Mouse (Mus musculus) cerebellum, postnatal 25 days (tissue): ENCODE measurements around the gene Clasp1.

Experiments
- DNase-seq, 2 experiments: peaks; one replicate each; pipeline ENCODE4 v3.0.0; 2021; ENCODE audit warnings: mixed read lengths in 2 of 2

Clasp1 gene

DNA sequence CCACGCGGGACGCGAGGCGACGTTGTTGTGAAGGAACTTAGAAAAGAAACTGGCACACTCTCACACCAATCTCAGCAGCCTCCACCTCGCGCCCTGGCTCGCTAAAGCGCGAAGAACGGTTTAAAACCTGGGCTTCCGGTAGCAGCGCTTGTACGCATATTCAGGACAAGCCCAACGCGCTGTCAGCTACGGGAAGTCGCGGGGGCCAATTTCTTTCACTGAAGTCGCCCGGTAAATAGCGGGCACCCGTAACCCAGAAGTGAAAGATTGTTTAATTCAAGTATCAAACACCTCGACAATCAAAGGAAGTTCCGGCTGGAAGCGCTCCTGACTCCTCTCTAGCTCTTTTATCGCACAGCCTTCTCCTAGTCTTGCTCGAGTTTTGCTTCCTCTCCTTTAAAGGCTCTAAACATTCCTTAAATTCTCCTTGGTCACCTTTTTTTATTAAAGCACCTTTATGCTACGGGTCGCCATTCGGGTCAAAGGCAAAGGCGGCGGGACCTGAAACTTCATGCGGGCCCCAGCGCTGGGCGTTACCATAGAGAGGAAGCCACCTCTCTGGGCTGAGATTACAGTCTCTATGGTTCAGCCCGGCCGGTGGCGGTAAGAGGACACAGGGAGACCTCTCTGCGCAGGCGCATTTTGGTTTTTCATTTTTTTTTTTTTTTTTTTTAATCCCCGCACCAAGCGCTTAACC is at the start of gene Clasp1:
Gene Clasp1, plus strand, starts transcription at position 302 of the 697 bp plus-strand sequence.
- DNase-seq, result peak; percentile 97 to 98

DNA sequence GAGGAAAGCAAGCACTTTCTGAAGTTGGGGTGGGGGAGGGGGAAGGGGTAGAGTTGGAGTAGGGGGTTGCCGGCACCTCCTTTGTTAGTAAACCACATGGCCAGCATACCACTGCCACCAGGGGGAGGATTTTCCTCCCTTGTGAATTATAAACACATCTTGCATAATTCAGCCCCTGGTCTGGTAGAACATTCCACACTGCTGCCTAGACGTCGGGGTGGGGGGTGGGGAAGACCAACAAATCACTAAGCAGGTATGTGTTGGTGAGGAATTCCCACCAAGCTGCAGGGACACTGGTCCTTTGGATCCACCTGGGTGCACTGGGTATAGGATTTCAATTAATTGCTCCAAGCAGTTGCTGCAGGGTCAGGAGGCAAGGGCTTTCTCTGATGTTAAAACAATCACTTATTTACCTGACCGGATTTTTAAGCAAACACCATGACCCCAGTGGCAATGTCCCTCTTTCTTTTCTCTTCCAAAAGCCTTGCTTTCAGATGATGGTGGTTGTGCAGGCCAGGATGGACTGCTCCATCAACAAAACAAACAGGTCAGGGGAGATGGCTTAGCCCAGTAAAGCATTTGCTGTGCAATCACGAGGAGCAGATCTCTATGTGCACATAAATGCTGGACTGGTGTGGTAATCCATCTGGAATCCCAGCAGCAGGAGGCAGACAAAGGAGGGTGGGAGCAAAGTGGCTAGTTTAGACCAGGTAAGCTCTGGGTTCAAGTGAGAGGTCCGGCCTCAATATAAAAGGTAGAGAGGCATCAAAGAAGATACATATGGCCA is 45.0 kb upstream of the Clasp1 start:
- no peak for DNase-seq

DNA sequence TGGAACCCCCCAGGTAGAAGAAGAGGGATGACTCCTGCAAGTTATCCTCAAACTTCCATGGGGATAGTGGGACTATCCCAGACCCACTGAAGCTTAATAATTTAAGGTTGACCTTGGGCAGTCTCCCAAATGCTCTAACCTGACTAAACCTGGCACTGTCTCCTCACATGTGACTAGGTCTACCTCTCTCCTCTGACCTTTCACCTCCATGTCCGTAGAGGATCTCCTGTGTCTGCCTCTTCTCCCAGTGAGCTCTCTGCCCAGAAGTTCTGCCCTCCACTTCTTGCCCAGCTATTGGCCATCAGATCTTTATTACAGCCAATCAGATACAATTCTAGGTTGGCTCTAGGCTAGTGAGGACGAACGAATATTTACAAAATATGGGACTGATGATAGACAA is 38.9 kb upstream of the Clasp1 start:
- DNase-seq, result no peak

DNA sequence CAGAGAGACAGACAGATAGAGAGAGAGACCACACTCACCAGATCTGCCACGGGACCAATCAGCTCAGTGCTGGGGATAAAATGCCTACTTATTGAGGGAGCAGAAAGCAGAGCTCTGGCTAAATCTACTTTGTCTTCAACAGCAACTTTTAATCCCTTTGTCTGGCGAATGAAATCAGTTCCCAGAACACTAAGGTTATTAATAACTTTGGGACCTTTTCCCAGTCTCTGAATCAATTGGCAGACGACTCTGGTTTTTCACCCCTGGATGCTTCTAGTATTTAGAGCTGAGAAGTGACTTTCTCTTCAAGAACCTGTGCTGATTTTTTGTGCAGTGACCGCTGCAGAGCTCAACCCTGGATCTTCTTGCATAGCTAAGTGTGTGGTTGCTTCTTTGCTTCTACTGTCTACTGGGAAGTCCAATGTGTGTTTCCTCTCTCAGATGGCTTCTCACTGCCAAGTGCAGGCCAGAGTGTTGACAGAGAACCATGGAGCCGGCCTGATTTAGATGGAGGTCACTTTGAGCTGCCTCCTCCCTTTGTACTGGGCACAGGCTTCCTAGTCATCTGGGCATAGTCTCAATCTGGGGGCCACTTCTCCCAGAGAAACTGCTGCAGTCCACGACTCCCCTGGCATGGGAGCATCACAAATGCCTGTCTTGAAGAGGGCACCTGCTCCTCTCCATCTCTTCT is 29.6 kb upstream of the Clasp1 start:
- peak; percentile 10 for DNase-seq

DNA sequence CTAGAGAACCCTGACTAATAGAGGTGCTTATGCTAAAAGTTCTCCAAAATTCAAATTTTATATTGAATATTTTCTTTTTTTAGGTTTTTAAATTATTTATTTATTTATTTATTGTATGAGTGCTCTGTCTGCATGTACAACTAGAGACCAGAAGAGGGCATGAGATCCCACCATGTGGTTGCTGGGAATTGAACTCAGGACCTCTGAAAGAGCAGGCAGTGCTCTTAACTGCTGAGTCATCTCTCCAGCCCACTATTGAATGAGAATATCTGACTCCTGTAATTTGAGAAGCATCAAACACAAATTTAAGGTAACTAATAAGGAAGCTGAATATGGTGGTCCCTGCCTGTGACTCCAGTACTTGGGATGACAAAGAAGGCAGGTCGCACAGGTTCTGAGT is 20.9 kb upstream of the Clasp1 start:
- DNase-seq, result no peak

DNA sequence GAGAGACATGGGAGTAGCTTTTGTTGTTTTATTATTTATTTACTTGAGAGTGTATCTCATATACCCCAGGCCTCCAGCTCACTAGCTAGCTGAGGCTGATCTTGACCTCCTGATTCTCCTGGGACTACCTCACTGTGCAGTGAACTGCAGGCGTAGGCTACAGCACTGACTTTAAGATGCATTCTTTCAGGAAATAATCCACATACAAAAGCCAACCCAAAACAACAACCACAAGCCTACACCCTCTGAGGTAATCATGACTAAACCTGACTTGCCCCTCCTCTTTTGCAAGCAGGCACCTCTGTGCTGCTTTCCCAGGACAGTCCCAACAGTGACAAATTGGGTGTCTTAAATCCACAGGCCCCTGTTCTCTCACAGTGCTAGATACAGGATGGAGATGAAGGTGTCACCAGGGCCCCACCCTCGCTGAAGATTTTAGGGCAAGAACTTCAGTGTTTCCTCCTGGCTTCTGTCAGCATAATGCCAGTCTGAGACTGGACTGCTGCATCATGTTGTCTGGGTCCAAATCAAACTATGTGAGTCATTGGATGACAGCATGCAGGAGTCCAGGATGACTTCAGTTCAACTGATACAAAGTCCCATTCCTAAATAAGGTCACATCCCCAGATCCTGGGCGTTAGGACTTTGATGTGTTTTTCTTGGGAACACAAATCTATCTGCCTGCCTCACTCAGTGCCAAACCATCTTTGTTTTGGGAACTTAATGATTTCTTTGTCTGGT is 20.0 kb upstream of the Clasp1 start:
- no peak for DNase-seq

DNA sequence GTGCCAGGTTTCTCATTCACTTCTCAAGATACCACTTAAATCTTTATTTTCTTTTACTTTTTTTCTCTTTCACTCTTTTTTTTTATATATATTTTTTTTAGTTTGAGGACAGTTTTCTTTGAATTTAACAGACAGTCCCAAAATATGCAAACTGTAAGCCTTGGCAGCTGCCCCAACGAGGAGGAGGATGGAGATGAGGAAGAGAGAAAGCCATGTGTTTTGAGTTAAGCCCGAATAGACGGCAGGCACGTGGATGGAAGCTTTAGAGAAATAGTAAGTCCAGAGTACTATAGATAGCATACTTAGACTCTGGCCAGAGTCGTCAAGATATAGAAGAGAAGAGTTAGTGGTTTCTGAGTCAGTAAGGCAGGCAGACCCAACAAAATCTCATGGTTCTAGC is 11.1 kb upstream of the Clasp1 start:
- no peak for DNase-seq

DNA sequence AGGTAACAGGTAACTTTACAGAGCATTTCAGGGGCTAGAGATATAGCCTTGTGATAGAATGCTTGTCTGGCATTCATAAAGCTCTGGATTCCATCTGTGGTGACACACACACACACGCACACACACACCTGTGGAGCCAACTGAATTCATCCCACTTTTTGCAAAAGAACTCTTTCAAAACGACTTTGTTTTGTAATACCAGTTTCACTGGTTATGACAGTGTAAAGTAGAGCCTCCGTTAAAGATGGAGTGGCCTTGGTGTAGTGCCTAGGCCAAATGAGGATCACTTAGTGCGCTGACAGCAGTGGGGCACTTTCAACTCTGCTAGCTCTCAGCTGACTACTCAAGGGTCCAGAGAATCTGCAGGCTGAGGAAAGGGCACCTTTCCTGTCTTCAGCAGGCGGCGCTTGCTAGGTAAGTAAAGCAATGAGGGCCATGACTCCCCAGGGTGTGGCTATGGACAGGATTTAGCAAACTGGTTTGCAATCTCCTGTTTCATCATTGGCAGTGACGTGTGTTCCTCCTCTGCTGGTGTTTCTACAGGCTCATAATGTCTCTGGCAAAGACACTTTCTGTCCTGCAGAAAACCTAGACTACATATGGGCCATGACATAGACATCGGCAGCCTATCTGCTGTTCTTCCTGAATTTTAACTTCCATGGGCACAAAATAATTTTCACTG is 8.6 kb upstream of the Clasp1 start:
- DNase-seq, result no peak

DNA sequence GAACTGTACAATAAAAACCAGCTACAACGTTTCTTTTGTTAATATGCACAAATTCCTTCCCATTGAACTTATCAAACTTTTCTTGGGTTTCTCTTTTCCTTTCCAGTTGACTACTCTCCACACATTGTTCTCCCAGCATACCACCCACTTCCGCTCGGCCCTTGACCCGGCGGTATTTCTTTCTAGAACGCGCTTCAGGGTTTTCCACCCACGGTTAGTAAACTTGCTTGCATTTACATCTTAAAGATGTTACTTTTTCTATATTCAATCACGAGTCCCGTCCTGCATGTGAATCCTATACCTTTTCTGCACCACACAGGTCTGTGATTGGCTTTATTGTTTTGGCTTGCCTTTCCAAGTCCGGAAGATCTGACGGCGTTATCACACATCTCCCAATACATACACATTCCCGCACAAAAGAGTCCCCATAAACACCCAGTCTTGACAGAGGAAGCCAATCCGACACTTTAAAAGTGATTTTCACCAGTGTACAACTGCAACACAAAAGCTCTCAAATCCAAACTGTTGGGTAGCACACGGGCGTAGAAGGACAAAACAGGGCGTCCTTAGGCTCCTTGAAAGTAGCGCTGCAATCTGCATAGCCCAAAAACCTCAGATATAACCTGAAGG is 616 bp upstream of the Clasp1 start:
- DNase-seq, result peak; percentile 70 to 79

DNA sequence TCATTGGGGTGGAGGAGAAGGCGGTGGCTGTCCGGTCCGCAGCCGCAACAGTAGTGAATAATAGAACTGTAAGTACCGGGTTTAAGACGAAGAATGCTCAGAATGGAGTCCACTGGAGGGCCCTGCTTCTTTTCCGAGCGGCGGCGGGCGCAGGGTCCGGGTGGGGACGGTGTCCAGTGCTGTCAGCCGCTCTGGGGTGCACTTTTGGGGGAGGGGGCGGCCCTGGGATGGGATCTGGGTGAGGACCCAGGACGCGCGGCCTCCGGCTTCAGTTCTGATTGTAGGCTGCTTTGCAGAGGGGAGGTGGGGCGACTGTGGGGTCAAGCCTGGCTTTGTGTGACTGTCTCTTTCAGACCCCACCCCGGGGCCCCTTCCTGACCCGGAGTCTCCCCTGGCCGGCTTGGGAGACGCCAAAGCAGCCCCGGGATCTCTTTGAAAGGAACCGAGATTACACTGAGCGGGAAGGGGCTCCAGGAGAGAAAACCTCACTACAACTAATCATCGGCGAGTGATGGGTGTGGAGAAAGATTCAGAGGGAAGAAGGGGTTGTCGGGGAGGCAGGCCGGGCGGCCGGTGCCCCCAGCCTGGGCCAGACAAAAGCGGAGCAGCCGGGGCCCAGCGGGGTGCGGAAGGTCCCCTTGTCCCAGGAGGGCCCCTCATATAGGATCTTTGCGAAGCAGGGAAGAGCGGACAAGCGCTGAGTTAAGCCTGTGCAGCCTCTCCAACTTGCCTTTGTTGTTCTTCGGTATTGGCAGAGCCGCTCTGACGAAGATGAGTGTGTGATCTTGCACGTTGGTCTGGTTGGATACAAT is 802 bp downstream of the Clasp1 start:
- peak; percentile 62 to 65 for DNase-seq

DNA sequence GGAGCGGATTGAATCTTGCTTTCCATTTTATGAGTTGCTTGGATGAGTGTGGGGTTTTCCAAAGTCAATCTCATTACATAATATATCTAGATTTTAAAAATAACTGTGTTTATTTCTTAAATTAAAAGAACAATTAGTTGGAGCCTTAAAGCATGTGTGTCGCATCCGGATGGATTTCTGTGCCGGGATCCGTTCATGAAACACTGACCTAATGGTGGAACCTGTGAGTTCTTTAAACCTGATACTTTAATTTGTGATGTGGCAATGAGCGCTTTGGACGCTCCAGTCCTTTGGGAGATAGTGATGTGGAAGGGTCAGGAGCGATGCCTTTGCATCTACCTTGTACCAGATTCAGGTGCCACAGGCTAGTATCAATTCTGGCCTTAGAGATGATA is 1.4 kb downstream of the Clasp1 start:
- no peak for DNase-seq

DNA sequence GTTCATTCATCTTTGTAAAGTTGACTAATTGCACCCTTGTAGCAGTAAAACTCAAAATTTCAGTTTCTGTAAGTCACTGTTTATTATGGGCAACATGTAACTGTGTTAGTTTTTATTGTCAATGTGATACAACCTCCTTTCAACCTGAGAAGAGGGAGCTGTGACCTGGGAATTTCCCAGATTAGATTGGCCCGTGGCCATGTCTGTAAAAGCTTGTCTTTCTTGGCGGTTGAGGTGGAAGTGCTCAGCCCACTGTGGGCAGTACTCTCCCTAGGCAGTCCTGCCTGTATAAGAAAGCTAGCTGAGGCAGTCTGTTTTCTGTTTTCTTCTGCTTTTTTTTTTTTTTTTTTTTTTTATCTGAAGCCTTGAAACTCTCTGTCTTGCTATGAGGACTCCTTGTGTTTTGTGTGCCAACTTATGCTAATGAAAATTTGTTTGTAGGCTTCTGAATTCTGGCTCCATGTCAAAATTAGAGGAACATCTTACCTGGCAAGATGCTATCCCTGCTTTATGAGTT is 2.1 kb downstream of the Clasp1 start:
- no peak for DNase-seq

DNA sequence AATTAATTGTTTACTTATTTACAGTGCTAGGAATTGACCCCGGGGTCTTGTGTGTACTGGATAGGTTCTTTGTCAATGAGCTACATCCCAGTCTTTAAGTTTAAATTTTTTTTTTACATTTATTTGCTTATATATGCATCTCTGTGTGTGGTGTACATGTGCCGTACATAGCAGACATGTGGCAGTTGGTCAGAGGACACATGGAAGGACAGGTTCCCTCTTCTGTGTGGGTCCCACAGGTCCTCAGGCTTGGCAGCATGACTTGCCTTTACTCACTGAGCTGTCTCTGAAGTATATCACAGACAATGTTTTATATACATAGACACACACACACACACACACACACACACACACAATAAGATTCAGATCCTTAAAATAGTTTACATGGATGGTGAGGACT is 3.4 kb downstream of the Clasp1 start:
- DNase-seq, result no peak

DNA sequence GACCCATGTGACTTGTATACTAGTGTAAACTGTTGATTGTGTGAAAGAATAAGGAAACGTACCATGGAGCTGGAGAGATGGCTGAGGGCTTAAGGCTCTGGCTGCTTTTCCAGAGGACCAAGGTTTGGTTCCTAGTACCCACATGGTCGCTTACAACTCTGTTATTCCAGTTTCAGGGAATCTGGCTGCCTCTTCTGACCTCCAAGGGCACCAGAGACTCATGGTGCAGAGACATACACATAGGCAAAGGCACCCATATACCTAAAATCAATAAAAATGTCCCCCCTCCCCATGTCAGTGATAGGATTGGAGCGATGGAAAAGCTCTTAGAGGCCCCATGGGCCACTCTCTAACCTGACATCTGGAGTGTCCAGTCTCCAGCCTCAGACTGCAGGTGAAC is 5.1 kb downstream of the Clasp1 start:
- no peak for DNase-seq

DNA sequence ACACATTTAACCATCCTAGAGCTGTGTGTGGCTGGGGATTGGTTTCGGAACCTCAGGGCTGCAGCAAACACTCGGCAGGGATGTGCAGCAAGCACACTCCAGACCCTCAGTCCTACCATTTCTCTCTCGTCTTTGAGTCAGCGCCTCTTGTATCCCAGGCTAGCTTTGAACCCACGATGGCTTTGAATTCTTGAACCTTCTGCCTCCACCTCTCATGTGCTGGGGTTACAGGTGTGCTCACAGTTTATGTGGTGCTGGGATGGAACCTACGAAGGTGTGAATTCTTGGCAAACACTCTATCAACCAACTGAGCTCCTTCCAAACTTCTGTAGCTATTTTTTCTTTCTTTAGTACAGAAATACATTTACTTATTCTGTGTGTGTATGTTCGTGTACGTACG is 9.0 kb downstream of the Clasp1 start:
- no peak for DNase-seq

DNA sequence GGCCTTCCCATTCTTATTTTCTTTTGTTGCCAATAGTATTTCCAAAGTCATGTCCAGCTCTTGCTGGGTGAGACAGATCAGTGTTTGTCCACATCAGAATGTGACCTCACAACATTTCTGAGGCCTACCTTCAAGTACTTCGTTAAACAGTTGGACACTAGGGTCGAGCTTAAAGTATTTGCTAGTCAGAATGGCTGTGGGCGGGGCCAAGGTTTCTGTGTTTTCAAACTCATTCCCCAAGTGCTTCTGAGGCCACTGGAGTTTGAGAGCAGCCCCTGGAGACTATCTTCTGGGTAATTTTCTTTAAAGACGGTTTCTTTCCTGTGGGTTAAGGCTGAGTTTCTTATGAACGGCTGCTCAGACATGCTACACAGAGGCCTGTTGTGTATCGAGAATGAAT is 9.7 kb downstream of the Clasp1 start:
- DNase-seq, result no peak

DNA sequence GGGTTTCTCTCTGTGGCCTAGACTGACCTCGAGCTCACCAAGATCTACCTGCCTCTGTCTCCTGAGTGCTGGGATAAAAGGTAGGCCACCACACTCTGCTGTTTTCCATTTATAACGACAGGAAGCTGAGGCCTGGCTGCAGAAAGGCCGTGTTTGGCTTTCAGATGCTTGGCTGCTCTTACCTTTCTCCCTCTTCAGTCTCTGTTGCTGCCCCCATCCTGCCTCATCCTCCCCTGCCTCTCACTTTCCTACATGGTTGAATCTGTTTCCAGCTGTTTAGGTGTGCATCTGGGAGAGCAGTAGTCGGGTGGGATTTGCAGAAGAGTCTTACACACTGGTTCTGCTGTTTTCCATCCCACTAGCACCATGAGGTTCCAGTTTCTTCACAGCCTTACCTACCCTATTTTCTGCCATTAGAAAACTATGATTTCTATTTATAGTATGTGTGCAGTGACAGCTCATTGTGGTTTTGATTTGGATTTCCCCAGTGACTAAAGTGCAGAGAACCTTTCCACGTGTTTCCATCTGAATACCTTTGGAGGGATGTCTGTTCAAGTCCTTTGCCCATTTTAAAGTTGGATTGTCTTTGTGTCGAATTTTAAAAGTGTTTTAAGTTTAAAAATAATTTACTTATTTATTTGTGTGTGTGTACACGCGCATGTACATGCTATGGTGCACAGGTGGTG is 10.9 kb downstream of the Clasp1 start:
- DNase-seq, result no peak

DNA sequence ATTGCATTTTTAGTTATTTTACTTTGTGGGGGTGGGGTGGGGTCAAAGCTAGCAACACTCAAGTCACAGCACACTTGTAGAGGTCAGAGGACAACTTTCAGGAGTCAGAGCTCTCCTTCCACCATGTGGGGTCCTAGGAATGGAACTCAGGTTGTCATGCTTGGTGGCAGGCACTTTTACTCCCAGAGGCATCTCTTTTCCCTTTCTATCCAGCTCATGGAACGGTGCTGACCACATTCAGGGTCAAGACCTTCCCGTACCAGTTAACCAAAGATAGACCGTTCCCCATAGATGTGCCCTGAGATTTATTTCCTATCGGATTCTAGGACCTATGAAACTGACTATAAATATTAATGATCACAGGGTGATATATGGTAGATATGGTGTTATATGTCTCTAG is 13.1 kb downstream of the Clasp1 start:
- no peak for DNase-seq

DNA sequence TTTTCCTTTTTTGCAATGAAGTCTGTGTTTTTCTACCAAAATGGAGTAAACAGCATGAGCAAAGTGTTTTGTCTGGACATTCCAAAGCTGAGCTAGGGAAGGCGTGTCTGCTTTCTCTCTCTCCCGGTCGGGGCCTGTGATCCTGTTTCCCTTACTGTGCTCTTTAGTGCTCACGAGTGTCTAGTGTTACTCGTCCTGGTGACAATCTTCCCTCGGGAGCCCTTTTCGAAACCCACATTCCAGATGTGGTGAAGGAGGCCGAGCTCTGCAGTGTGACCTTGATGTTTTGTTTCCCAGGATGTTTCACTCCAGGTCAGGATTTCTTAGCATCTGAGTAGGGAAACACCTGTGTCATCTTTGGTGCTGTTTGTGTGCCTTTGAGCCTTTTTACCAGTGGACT is 13.7 kb downstream of the Clasp1 start:
- no peak for DNase-seq

DNA sequence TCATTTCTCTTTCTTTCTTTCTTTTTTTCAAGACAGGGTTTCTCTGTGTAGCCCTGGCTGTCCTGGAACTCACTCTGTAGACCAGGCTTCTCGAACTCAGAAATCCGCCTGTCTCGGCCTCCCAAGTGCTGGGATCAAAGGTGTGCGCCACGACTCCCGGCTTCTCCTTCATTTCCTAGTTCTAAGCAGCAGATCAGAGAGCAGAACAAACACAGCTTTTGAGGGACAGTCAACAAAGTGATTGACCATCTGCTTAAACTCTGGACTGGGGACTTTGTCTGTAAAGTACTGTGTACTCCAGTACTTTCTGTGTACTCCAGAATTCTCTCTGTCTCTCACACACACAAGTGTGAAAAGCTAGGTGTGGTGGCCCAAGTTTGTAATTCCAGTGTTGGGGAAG is 14.1 kb downstream of the Clasp1 start:
- no peak for DNase-seq
